Mouse (Mus musculus) embryonic fibroblast, embryonic 13.5 days (primary cell): ENCODE measurements at regions not wholly inside any gene's neighbourhood (a gene's known extent, or its start where the extent isn't known, plus 50 kb on each side); places are given as distances from the start of the nearest gene placed in this dataset.

ENCODE experiments used
- CTCF ChIP-seq: IDR thresholded peaks from 2 replicates; pipeline ENCODE4 v1.5.1; 2011; ENCODE audit warnings: mild to moderate bottlenecking, control low read depth, low read length, moderate library complexity, borderline replicate concordance; ENCODE audit not compliant: insufficient read depth
- POLR2A ChIP-seq: IDR thresholded peaks from 2 replicates; pipeline ENCODE4 v1.6.1; 2011; ENCODE audit warnings: low read depth, mild to moderate bottlenecking, control low read depth, low read length, moderate library complexity

- TF ChIP-seq CTCF (no peak), POLR2A (no peak)
Observed at GRCm38 (mm10) chrX:11803239-11803638, 356.9 kb downstream of the Bcor start.
